Mouse (Mus musculus) hindbrain, embryonic 16.5 days (tissue): ENCODE measurements around the gene Gipc3. TPM values are rescaled to one million over a fixed set of nuclear protein-coding genes. Genes with fewer than 3 reads are reported as not detected.

Experiments used
- ATAC-seq: fragments of 200-750 bp; cut with Nextera tagmentation; 2 replicates; pipeline ENCODE4 v1.8.0; 2017; ENCODE audit warnings: moderate TSS enrichment, moderate library complexity
- H3K27ac ChIP-seq: fragments of 300-500 bp; sonication (generic); 2 replicates; pipeline ENCODE4 v1.5.1; 2014; ENCODE audit warnings: low read depth, mild to moderate bottlenecking, control low read depth, low read length, moderate library complexity
- H3K27me3 ChIP-seq: fragments of 300-500 bp; sonication (generic); replicated peaks from 2 replicates; pipeline ENCODE4 v1.6.1; 2014; ENCODE audit warnings: low read length; ENCODE audit not compliant: control insufficient read depth, insufficient read depth
- H3K36me3 ChIP-seq: fragments of 300-500 bp; sonication (generic); 2 replicates; pipeline ENCODE4 v1.6.1; 2014; ENCODE audit warnings: mild to moderate bottlenecking, low read length, moderate library complexity, mixed read lengths; ENCODE audit not compliant: control insufficient read depth, insufficient read depth
- H3K4me1 ChIP-seq: fragments of 300-500 bp; sonication (generic); 2 replicates; pipeline ENCODE4 v1.6.1; 2014; ENCODE audit warnings: low read depth, low read length; ENCODE audit not compliant: control insufficient read depth, insufficient read depth
- H3K4me2 ChIP-seq: fragments of 300-500 bp; sonication (generic); 2 replicates; pipeline ENCODE4 v1.6.1; 2014; ENCODE audit warnings: mild to moderate bottlenecking, low read length, control low read depth, moderate library complexity
- H3K4me3 ChIP-seq: fragments of 300-500 bp; sonication (generic); 2 replicates; pipeline ENCODE4 v1.5.1; 2014; ENCODE audit warnings: mild to moderate bottlenecking, low read length, control low read depth, moderate library complexity
- H3K9ac ChIP-seq: fragments of 300-500 bp; sonication (generic); 2 replicates; pipeline ENCODE4 v1.6.1; 2014; ENCODE audit warnings: low read depth, mild to moderate bottlenecking, control low read depth, low read length, moderate library complexity
- H3K9me3 ChIP-seq: fragments of 300-500 bp; sonication (generic); 2 replicates; pipeline ENCODE4 v1.6.1; 2014; ENCODE audit warnings: mild to moderate bottlenecking, low read length, moderate library complexity; ENCODE audit not compliant: control insufficient read depth
- whole genome bisulfite sequencing: fragments of 180-500 bp; shearing (Covaris S2); extraction: QIAGEN DNeasy Blood & Tissue Kit; methylation state at CpG from one replicate; pipeline ENCODE4 v1.1.7; 2014; 5-methylcytosine and 5-hydroxymethylcytosine counted together
- polyA plus RNA-seq: library from polyadenylated mRNA; unstranded; fragments of >200 nt; fragmentation: Nextera tagmentation; extraction: Ambion mirVana; gene quantifications from 2 replicates; pipeline ENCODE4 v1.2.1, GENCODE M21; 2015

Gipc3 gene
- polyA plus RNA-seq, 1 experiment from 2014 or later, result not detected

GRCm38 (mm10) chr10:81354738-81355477 is 11.8 kb upstream of the Gipc3 start:
- H3K36me3 ChIP-seq, result no peaks in the 10 kb centered on the region
- no peak overlapping the region for H3K27ac ChIP-seq
- WGBS, result 71% methylated on average over 9 of the region's 9 CpGs
- H3K9me3 ChIP-seq, result no peaks in the 10 kb centered on the region
- H3K4me3 ChIP-seq, result no peak overlapping the region
- H3K9ac ChIP-seq, result no peak overlapping the region
- ATAC-seq, result no peak
- H3K4me2 ChIP-seq, result no peak overlapping the region
- peaks cover 19% of the 10 kb centered on the region for H3K4me1 ChIP-seq
- H3K27me3 ChIP-seq, result no peaks in the 10 kb centered on the region

- ATAC-seq, result no peak
These were observed 8.7 kb upstream of the Gipc3 start for GRCm38 (mm10) chr10:81351678-81352291.

DNA sequence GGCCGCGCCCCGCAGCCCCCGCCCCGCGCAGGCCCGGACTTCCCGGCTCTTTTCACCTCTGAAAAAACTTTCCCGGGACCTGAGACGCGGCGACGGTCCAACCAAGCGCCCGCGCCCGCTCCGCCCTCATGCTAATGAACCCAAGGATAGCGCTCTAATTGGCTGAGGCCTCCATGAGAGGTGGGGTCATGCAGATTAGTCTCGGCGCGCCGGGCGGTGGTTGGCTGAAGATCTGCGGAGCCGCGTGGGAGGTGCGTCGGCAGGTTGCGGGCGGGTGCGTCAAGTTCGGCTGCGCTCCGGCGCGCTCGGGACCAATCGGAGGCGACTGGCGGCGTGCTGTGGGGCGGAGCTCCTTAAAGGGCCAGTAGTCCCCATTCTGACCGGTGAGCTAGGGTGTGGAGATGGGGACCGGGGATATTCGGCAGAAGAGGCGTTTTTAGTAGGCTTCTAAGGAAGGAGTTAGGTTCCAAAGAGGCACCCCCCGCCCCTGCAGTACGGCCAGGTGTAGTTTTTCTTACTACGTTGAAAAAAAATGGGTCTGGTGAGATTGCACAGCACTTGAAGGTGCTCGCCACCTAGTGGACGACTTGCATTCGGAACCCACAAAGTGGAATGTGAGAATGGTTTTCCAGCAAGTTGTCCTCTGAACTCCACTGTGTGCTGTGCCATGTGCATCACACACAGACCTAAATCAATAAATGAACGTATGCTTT is 7.4 kb upstream of the Gipc3 start, which contains the start of gene Hmg20b:
Gene Hmg20b, minus strand, starts transcription at position 130 of the 713 bp plus-strand sequence.
- H3K27ac ChIP-seq, result peak within 1 kb of the TSS; percentile 75
- H3K9me3 ChIP-seq, result no peaks in the 10 kb centered on the region
- H3K4me2 ChIP-seq, result peak within 1 kb of the TSS; percentile 90
- WGBS, result under 1% methylated on average over 54 of the region's 54 CpGs
- peaks cover 6% of the 10 kb centered on the region; the same call in 1 of the 2 replicates for H3K27me3 ChIP-seq
- peak; percentile 97 for ATAC-seq
- H3K4me1 ChIP-seq, result peaks cover 17% of the 10 kb centered on the region
- H3K9ac ChIP-seq, result peak within 1 kb of the TSS; percentile 74
- H3K36me3 ChIP-seq, result no peaks in the 10 kb centered on the region
- peak within 1 kb of the TSS; percentile 69 for H3K4me3 ChIP-seq

More at GRCm38 (mm10) chr10:81351678-81352291, 8.7 kb upstream of the Gipc3 start:
- Histone ChIP-seq H3K9me3 (no peaks in the 10 kb centered on the region), H3K9ac (no peak overlapping the region), H3K4me1 (peaks cover 17% of the 10 kb centered on the region), H3K27ac (no peak overlapping the region), H3K36me3 (no peaks in the 10 kb centered on the region), H3K4me3 (no peak overlapping the region), H3K4me2 (no peak overlapping the region), H3K27me3 (peaks cover 6% of the 10 kb centered on the region; the same call in 1 of the 2 replicates)
- WGBS, result 29% methylated on average over 9 of the region's 9 CpGs

DNA sequence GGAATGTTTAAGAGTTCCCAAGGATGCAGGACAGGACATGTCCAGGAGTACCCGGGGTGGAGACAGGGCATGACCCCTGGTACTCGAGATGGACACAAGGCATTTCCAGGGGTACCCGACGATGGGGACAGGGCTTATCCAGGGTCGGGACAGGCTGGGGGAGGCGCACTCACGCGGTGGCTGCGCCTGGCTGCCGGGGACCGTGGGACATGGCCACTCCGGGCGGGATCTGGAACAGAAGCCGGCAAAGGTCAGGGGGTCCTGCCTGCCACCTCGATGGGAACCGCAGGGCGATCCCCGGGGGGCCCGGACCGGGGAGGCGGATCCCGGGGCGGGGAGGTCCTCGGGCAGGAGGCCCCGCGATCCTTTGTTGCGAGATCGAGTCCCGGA is 6.9 kb upstream of the Gipc3 start:
- Histone ChIP-seq H3K4me3 (peak overlapping the region; percentile 69), H3K27ac (peak overlapping the region; percentile 56), H3K36me3 (no peaks in the 10 kb centered on the region), H3K9ac (peak overlapping the region; percentile 74), H3K27me3 (peaks cover 9% of the 10 kb centered on the region; the same call in 1 of the 2 replicates), H3K9me3 (no peaks in the 10 kb centered on the region), H3K4me1 (peaks cover 17% of the 10 kb centered on the region), H3K4me2 (peak overlapping the region; percentile 90)
- WGBS, result under 1% methylated on average over 27 of the region's 29 CpGs
- ATAC-seq, result no peak; the same call in 1 of the 2 replicates

DNA sequence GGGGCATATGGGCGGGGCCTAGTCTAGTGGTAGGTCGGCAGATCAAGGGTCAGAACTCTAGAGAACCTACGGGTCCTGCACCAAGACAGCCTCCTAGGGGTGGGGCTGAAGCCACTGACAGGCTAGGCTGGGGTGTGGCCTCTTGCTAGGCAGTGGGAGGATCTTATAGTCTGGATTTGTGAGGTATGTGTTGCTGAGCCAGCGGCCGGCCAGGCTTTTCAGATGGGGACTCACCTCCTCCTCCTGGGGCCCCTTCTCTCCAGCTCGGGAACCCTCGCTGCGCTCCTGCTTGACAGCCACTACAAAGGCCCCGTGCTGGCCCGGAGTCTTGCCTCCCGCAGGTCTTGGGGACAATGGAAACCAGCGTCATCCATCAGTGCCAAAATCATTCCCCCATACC is 6.1 kb upstream of the Gipc3 start:
- Histone ChIP-seq H3K4me1 (peaks cover 17% of the 10 kb centered on the region), H3K4me3 (no peak overlapping the region), H3K9ac (no peak overlapping the region), H3K27me3 (peaks cover 16% of the 10 kb centered on the region), H3K4me2 (peak overlapping the region; percentile 90), H3K9me3 (no peaks in the 10 kb centered on the region), H3K27ac (no peak overlapping the region), H3K36me3 (no peaks in the 10 kb centered on the region)
- 3% methylated on average over 12 of the region's 12 CpGs for WGBS
- no peak for ATAC-seq

- 11% methylated on average over 55 of the region's 55 CpGs for WGBS
- Histone ChIP-seq H3K4me3 (peak overlapping the region; percentile 41), H3K4me2 (peak overlapping the region; percentile 69), H3K4me1 (peaks cover 24% of the 10 kb centered on the region), H3K36me3 (no peaks in the 10 kb centered on the region), H3K9me3 (no peaks in the 10 kb centered on the region), H3K27me3 (peaks cover 37% of the 10 kb centered on the region), H3K27ac (peak overlapping the region; percentile 13; the same call in 1 of the 2 replicates), H3K9ac (peak overlapping the region; percentile 63)
- ATAC-seq, result peak; percentile 21; the same call in 1 of the 2 replicates
These were observed 3.5 kb upstream of the Gipc3 start for GRCm38 (mm10) chr10:81346453-81347067.

- 86% methylated on average over 4 of the region's 4 CpGs for WGBS
- Histone ChIP-seq H3K27me3 (peaks cover 46% of the 10 kb centered on the region), H3K4me2 (no peak overlapping the region), H3K4me3 (no peak overlapping the region), H3K9ac (no peak overlapping the region), H3K36me3 (no peaks in the 10 kb centered on the region), H3K4me1 (peaks cover 22% of the 10 kb centered on the region), H3K9me3 (no peaks in the 10 kb centered on the region), H3K27ac (no peak overlapping the region)
- ATAC-seq, result no peak
These were observed 2.1 kb upstream of the Gipc3 start for GRCm38 (mm10) chr10:81345162-81345534.

DNA sequence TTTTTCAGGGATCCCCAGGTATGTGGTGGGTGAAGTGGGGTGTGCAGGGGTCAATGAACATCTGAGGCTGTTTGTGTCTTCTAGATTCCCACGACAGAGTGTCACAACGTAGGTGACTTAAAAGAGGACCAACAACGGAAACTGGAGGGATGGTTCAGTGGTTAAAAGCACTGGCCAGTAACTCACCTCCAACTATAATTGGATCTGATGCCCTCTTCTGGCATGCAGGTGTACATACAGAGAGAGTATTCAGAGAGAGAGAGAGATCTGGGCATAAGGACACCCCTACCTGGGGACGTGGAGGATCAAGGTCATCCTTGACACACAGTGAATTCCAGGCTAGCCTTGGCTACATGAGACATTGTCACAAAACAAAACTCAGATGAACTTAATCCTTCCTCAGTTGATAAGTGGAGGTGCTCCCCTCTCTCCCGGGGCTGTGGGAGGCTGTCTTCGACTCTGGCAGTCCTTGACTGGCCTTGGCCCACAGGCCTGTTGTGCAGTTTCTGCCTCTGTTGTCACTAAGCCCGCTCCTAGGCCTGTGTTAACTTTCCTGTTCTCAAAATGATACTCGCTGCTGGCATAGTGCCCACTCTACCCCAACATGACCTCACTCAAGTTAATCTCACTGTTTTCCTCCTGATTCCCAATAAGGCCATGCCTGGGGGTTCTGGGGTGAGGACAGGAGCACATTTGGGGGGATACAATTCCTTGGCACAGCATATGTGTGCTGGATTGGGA is 1.5 kb upstream of the Gipc3 start:
- Histone ChIP-seq H3K4me2 (no peak overlapping the region), H3K27me3 (peaks cover 46% of the 10 kb centered on the region)
- WGBS, result 57% methylated on average over 8 of the region's 8 CpGs

More for the DNA sequence above, 1.5 kb upstream of the Gipc3 start:
- ATAC-seq, result no peak
- Histone ChIP-seq H3K4me1 (peaks cover 18% of the 10 kb centered on the region), H3K36me3 (no peaks in the 10 kb centered on the region), H3K4me3 (no peak overlapping the region), H3K9me3 (no peaks in the 10 kb centered on the region), H3K27ac (no peak overlapping the region), H3K9ac (no peak overlapping the region)
